In the genomic region with DNA sequence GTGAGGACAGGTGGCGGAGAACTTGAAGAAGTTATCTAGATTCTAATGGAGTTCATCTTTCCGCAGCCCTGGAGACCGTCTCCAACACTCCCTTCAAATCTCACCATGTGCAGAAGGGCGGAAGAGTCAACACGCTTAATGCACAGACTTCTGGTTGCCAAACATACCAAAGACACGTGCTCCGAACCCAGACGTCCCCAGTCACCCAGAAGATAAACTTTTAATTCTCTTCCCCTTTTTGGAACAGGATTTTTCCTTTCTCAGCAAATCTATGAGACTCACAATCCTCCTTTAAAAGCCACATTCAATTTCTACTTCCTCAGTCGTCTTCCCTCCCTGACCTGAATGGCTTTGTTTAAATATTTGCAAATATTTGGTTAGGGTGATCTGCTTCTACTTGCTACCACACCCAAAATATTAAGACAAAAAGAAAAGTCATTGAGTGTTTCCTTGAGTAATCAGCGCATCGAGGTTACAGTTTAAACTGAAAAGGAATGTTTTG, we compare ENCODE assay signal across 8 mouse cellular contexts. TPM values are rescaled to one million over a fixed set of nuclear protein-coding genes. Genes with fewer than 3 reads are reported as not detected.
DNase-seq lines count a peak whose midpoint lies in the region; ATAC-seq and TF ChIP-seq lines count a peak whose summit lies in the region.

No protein-coding gene starts in this region.

- H3K9me3 ChIP-seq in forebrain, embryonic 15.5 days: no peaks in the 10 kb centered on the region
- no peaks in the 10 kb centered on the region for H3K9me3 ChIP-seq in liver, embryonic 13.5 days (replicated peaks)

- no peaks in the 10 kb centered on the region for H3K36me3 ChIP-seq in forebrain, embryonic 15.5 days
- no peaks in the 10 kb centered on the region for H3K36me3 ChIP-seq in liver, embryonic 13.5 days
- no peaks in the 10 kb centered on the region for H3K36me3 ChIP-seq in small intestine, adult 2 months (ENCODE audit: control insufficient read depth, insufficient read depth, low read length)

- intact Hi-C loops in left cerebral cortex, adult 2 months (cut with DNase I): loop anchor here (10.0 kb wide), 1 partner anchor 151 kb away; no protein-coding TSS in a partner anchor
- intact Hi-C loops in left cerebral cortex, postnatal 36 days (cut with DNase I): loop anchor here (5.0 kb wide), 1 partner anchor 148 kb away; no protein-coding TSS in a partner anchor

- WGBS in forebrain, embryonic 15.5 days: 17% methylated on average over 11 of the region's 11 CpGs
- WGBS in liver, embryonic 13.5 days (ENCODE audit: insufficient replicate concordance): 17% methylated on average over 11 of the region's 11 CpGs
- 7% methylated on average over 11 of the region's 11 CpGs for WGBS in small intestine, adult 2 months

- ATAC-seq in forebrain, embryonic 15.5 days (replicated peaks): no peak
- peak; percentile 11; the same call in 1 of the 2 replicates for ATAC-seq in liver, embryonic 13.5 days (ENCODE audit: low read depth)

- H3K4me2 ChIP-seq in forebrain, embryonic 15.5 days (replicated peaks): peak overlapping the region; percentile 96
- peak overlapping the region; percentile 100 for H3K4me2 ChIP-seq in liver, embryonic 13.5 days

- no peaks in the 10 kb centered on the region for H3K27me3 ChIP-seq in forebrain, embryonic 15.5 days
- peaks cover 17% of the 10 kb centered on the region for H3K27me3 ChIP-seq in liver, embryonic 13.5 days
- no peaks in the 10 kb centered on the region for H3K27me3 ChIP-seq in small intestine, adult 2 months (ENCODE audit: control insufficient read depth, insufficient read depth, low read length)

- no peak overlapping the region for H3K9ac ChIP-seq in forebrain, embryonic 15.5 days (replicated peaks)
- H3K9ac ChIP-seq in liver, embryonic 13.5 days: peak overlapping the region; percentile 70

- peaks cover 29% of the 10 kb centered on the region for H3K4me1 ChIP-seq in forebrain, embryonic 15.5 days
- H3K4me1 ChIP-seq in liver, embryonic 13.5 days (replicated peaks): peaks cover 46% of the 10 kb centered on the region
- no peaks in the 10 kb centered on the region; the same call in 1 of the 2 replicates for H3K4me1 ChIP-seq in small intestine, adult 2 months (ENCODE audit: control insufficient read depth, insufficient read depth, insufficient read length, low read length)

- no peak for DNase-seq in left cerebral cortex, adult 2 months (ENCODE audit: extremely low spot score in 1 of 2, low spot score in 2 of 2)
- no peak for DNase-seq in left cerebral cortex, postnatal 36 days (ENCODE audit: low spot score in 2 of 2)
- no peak for DNase-seq in liver, embryonic 13.5 days
- no peak for DNase-seq in left cerebral cortex, adult 9 months (ENCODE audit: low spot score in 2 of 2)
- no peak for DNase-seq in thymus, adult 18-20 months
- DNase-seq in kidney, adult 8-10 months: no peak

- H3K27ac ChIP-seq in left cerebral cortex, adult 2 months: peak overlapping the region; percentile 45; the same call in 1 of the 2 replicates
- H3K27ac ChIP-seq in forebrain, embryonic 15.5 days (replicated peaks): no peak overlapping the region
- H3K27ac ChIP-seq in liver, embryonic 13.5 days: peak overlapping the region; percentile 58
- peak overlapping the region; percentile 31; the same call in 1 of the 2 replicates for H3K27ac ChIP-seq in small intestine, adult 2 months (ENCODE audit: insufficient read depth, low read depth, low read length)

- H3K4me3 ChIP-seq in left cerebral cortex, adult 2 months: peak overlapping the region; percentile 56
- H3K4me3 ChIP-seq in forebrain, embryonic 15.5 days: peak overlapping the region; percentile 76
- peak overlapping the region; percentile 82 for H3K4me3 ChIP-seq in liver, embryonic 13.5 days (replicated peaks)
- H3K4me3 ChIP-seq in small intestine, adult 2 months (ENCODE audit: low read depth, low read length): peak overlapping the region; percentile 86

- no peak for TF ChIP-seq CTCF in left cerebral cortex, adult 2 months (IDR thresholded peaks at IDR 0.05)
- TF ChIP-seq CTCF in small intestine, adult 2 months (IDR thresholded peaks at IDR 0.05; ENCODE audit: extremely low read depth, insufficient read length, insufficient replicate concordance, low read depth, low read length): no peak

- no peak for TF ChIP-seq POLR2A in small intestine, adult 2 months (IDR thresholded peaks at IDR 0.05; ENCODE audit: low read depth, low read length)

RNA-seq across cellular contexts. Expression of gene Znrf3, which starts 0.9 kb away (rescaled TPM):
- 10 to 100 TPM; 19.5 to 20.7 TPM for total RNA-seq in left cerebral cortex, adult 2 months (2021)
- total RNA-seq in left cerebral cortex, postnatal 36 days (2021): 10 to 100 TPM; 19.5 to 20.2 TPM
- polyA plus RNA-seq in forebrain, embryonic 15.5 days (2015; fragmentation: Nextera tagmentation; extraction: Ambion mirVana): 6.9 and 7.4 TPM in 2 replicates
- 4.1 and 4.6 TPM in 2 replicates for polyA plus RNA-seq in liver, embryonic 13.5 days (2015; fragmentation: Nextera tagmentation; extraction: Ambion mirVana)
- polyA plus RNA-seq in small intestine, adult 2 months (2012; rRNA removed): 2.7 and 4.1 TPM in 2 replicates
